Mouse (Mus musculus) hindbrain, embryonic 10.5 days (tissue): Measurements from ENCODE around the gene Ccdc107. TPM values are rescaled to one million over a fixed set of nuclear protein-coding genes. Genes with fewer than 3 reads are reported as not detected.

Experiments
- DNase-seq: peaks from one replicate; pipeline ENCODE4 v3.0.0-alpha.2; 2017; ENCODE audit warnings: low spot score
- H3K27ac ChIP-seq: fragments of 300-500 bp; sonication (generic); 2 replicates; pipeline ENCODE4 v1.5.1; 2016; ENCODE audit warnings: mild to moderate bottlenecking, moderate library complexity
- H3K27me3 ChIP-seq: fragments of 300-500 bp; sonication (generic); 2 replicates; pipeline ENCODE4 v1.6.1; 2016; ENCODE audit warnings: mild to moderate bottlenecking; ENCODE audit not compliant: poor library complexity, insufficient read depth, severe bottlenecking
- H3K36me3 ChIP-seq: fragments of 300-500 bp; sonication (generic); 2 replicates; pipeline ENCODE4 v1.6.1; 2016; ENCODE audit warnings: mild to moderate bottlenecking, moderate library complexity
- H3K4me1 ChIP-seq: fragments of 300-500 bp; sonication (generic); replicated peaks from 2 replicates; pipeline ENCODE4 v1.6.1; 2016; ENCODE audit warnings: mild to moderate bottlenecking
- H3K4me3 ChIP-seq: fragments of 300-500 bp; sonication (generic); 2 replicates; pipeline ENCODE4 v1.5.1; 2016; ENCODE audit warnings: mild to moderate bottlenecking, moderate library complexity
- H3K9me3 ChIP-seq: fragments of 300-500 bp; sonication (generic); 2 replicates; pipeline ENCODE4 v1.6.1; 2016; ENCODE audit warnings: mild to moderate bottlenecking, moderate library complexity
- WGBS: fragments of 180-500 bp; shearing (Covaris S2); methylation state at CpG from one replicate; pipeline ENCODE4 v1.1.7; 2016; 5-methylcytosine and 5-hydroxymethylcytosine counted together
- polyA plus RNA-seq: library from polyadenylated mRNA; unstranded; fragments of >200 nt; fragmentation: Nextera tagmentation; extraction: Ambion mirVana; gene quantifications from 2 replicates; pipeline ENCODE4 v1.2.1, GENCODE M21; 2016

Ccdc107 gene
- polyA plus RNA-seq, 1 experiment from 2014 or later, result 50.9 TPM

- 0 out of 2 replicates have a peak within 1 kb of the TSS, but pooled peaks have one; percentile 53 for H3K4me3 ChIP-seq
- no peaks in the 10 kb centered on the region for H3K9me3 ChIP-seq
- H3K27ac ChIP-seq, result no peak within 1 kb of the TSS
- peaks cover 59% of the 10 kb centered on the region for H3K27me3 ChIP-seq
- WGBS, result 50% methylated on average over 9 of the region's 9 CpGs
- DNase-seq, result no peak
- no peaks in the 10 kb centered on the region for H3K36me3 ChIP-seq
- peaks cover 28% of the 10 kb centered on the region for H3K4me1 ChIP-seq
Measured at GRCm38 (mm10) chr4:43506536-43507185, 14.0 kb downstream of the Ccdc107 start, which contains the start of gene Car9. Car9 (plus strand) TSS chr4:43506966.

DNA sequence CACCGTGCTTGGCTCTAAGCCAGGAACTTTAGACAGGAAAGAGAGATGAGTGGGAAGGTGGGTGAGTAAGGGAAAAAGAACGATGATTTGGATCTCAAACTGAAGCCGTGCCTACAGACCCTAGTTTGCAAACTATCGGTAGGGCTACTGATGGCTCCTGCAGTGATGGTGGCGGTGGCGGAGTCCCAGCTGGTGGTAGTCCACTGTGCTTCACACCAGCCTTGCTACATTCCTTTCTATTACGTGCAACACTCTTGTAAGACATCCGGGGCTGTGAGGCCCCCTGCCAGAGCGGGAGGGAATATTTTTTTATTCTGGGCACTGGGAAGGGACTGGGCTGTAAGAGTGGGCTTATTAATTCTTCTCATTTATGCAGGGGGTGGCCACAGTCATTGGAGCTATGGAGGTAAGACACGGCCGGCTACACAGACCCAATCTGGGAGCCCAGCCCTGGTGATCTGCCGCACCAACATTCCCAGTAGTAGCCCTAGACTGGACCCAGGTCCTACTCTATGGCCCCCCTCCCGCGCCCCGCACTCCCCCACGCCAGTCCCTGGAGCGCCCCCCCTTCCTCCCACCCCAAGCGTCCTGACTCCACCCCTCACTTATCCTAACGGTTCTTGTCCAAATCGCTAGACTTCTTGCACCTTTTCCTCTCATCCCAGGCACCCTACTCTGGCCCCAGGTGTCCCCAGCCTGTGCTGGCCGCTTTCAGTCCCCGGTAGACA lies 15.4 kb downstream of the Ccdc107 start:
- H3K4me1 ChIP-seq, result peaks cover 28% of the 10 kb centered on the region
- H3K36me3 ChIP-seq, result no peaks in the 10 kb centered on the region
- WGBS, result 9% methylated on average over 22 of the region's 22 CpGs
- no peak for DNase-seq
- peak overlapping the region; percentile 76 for H3K27ac ChIP-seq
- no peaks in the 10 kb centered on the region for H3K9me3 ChIP-seq
- H3K4me3 ChIP-seq, result peak overlapping the region; percentile 53
- H3K27me3 ChIP-seq, result peaks cover 55% of the 10 kb centered on the region

DNA sequence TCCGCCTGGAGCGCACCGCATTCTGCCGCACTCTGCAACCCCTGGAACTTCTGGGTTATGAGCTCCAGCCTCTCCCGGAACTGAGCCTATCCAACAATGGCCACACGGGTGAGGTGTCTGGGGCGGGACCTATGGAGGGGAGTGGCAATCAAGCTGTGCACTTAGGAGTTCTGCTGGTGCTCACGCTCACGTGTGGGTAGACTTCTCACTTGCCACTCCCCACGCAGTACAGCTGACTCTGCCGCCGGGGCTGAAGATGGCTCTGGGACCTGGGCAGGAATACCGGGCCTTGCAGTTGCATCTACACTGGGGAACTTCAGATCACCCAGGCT lies 15.9 kb downstream of the Ccdc107 start:
- Histone ChIP-seq H3K36me3 (no peaks in the 10 kb centered on the region), H3K27ac (peak overlapping the region; percentile 76), H3K9me3 (no peaks in the 10 kb centered on the region), H3K4me3 (peak overlapping the region; percentile 53), H3K27me3 (peaks cover 51% of the 10 kb centered on the region), H3K4me1 (peaks cover 28% of the 10 kb centered on the region)
- 11% methylated on average over 13 of the region's 13 CpGs for WGBS
- peak; percentile 57 for DNase-seq

- Histone ChIP-seq H3K4me3 (peak overlapping the region; percentile 53), H3K9me3 (no peaks in the 10 kb centered on the region), H3K36me3 (no peaks in the 10 kb centered on the region), H3K27me3 (peaks cover 51% of the 10 kb centered on the region), H3K4me1 (peaks cover 28% of the 10 kb centered on the region), H3K27ac (peak overlapping the region; percentile 76)
- 29% methylated on average over 9 of the region's 9 CpGs for WGBS
- DNase-seq, result peak; percentile 15
Measured at GRCm38 (mm10) chr4:43509109-43509508, 16.4 kb downstream of the Ccdc107 start.

GRCm38 (mm10) chr4:43511675-43512454 lies 19.2 kb downstream of the Ccdc107 start:
- no peak for DNase-seq
- WGBS, result 79% methylated on average over 19 of the region's 19 CpGs
- no peaks in the 10 kb centered on the region for H3K9me3 ChIP-seq
- H3K4me1 ChIP-seq, result peaks cover 26% of the 10 kb centered on the region
- H3K27me3 ChIP-seq, result peaks cover 45% of the 10 kb centered on the region
- H3K27ac ChIP-seq, result no peak overlapping the region
- no peak overlapping the region for H3K4me3 ChIP-seq
- no peaks in the 10 kb centered on the region for H3K36me3 ChIP-seq

- Histone ChIP-seq H3K27me3 (peaks cover 38% of the 10 kb centered on the region), H3K36me3 (no peaks in the 10 kb centered on the region), H3K27ac (no peak overlapping the region), H3K4me1 (peaks cover 22% of the 10 kb centered on the region), H3K4me3 (no peak overlapping the region), H3K9me3 (no peaks in the 10 kb centered on the region)
- 60% methylated on average over 7 of the region's 7 CpGs for WGBS
- DNase-seq, result no peak
Measured at GRCm38 (mm10) chr4:43512653-43513052, 20.0 kb downstream of the Ccdc107 start.

- DNase-seq, result no peak
- WGBS, result 89% methylated on average over 4 of the region's 4 CpGs
- Histone ChIP-seq H3K4me3 (no peak overlapping the region), H3K27ac (no peak overlapping the region), H3K27me3 (peaks cover 37% of the 10 kb centered on the region), H3K9me3 (no peaks in the 10 kb centered on the region), H3K36me3 (no peaks in the 10 kb centered on the region), H3K4me1 (peaks cover 16% of the 10 kb centered on the region)
Measured at GRCm38 (mm10) chr4:43513300-43513699, 20.6 kb downstream of the Ccdc107 start.

GRCm38 (mm10) chr4:43513791-43514190 lies 21.1 kb downstream of the Ccdc107 start:
- H3K27me3 ChIP-seq, result peaks cover 37% of the 10 kb centered on the region
- WGBS, result 82% methylated on average over 4 of the region's 4 CpGs
- H3K4me3 ChIP-seq, result no peak overlapping the region
- H3K9me3 ChIP-seq, result no peaks in the 10 kb centered on the region
- DNase-seq, result no peak
- H3K27ac ChIP-seq, result no peak overlapping the region
- no peaks in the 10 kb centered on the region for H3K36me3 ChIP-seq
- peaks cover 16% of the 10 kb centered on the region for H3K4me1 ChIP-seq

- no peak for DNase-seq
- Histone ChIP-seq H3K27ac (no peak overlapping the region), H3K36me3 (no peaks in the 10 kb centered on the region), H3K27me3 (peaks cover 38% of the 10 kb centered on the region), H3K9me3 (no peaks in the 10 kb centered on the region), H3K4me3 (no peak overlapping the region), H3K4me1 (peaks cover 28% of the 10 kb centered on the region)
- 74% methylated on average over 11 of the region's 11 CpGs for WGBS
Measured at GRCm38 (mm10) chr4:43515764-43516708, 23.3 kb downstream of the Ccdc107 start.

DNA sequence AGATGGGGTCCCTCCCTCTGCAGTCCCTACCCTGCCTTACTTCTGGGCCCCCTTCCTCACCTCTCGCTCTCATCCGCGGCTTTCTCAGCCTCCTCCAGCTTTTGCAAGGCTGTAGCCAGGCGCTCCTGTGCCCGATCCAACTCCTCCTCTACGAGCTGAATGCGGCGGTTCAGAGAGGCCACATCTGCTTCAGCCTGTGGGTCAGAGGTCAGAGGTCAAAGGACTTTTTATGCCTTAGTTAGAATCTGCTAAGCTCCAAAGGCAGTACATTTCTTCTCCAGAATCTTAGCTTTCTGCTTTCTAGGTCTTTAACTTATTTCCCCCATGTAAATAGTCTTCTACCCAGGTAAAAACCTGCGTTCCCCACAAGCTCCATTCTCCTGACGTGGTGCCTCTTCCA lies 26.9 kb downstream of the Ccdc107 start:
- peak; percentile 32 for DNase-seq
- Histone ChIP-seq H3K4me1 (peaks cover 63% of the 10 kb centered on the region), H3K4me3 (peak overlapping the region; percentile 35), H3K27ac (peak overlapping the region; percentile 40; the same call in 1 of the 2 replicates), H3K9me3 (no peaks in the 10 kb centered on the region), H3K36me3 (no peaks in the 10 kb centered on the region), H3K27me3 (peaks cover 69% of the 10 kb centered on the region)
- 12% methylated on average over 10 of the region's 10 CpGs for WGBS

GRCm38 (mm10) chr4:43519956-43520355 lies 27.3 kb downstream of the Ccdc107 start:
- H3K27me3 ChIP-seq, result peaks cover 73% of the 10 kb centered on the region
- peak overlapping the region; percentile 35 for H3K4me3 ChIP-seq
- no peak overlapping the region for H3K27ac ChIP-seq
- no peaks in the 10 kb centered on the region for H3K9me3 ChIP-seq
- H3K4me1 ChIP-seq, result peaks cover 64% of the 10 kb centered on the region
- DNase-seq, result peak; percentile 89
- H3K36me3 ChIP-seq, result no peaks in the 10 kb centered on the region
- WGBS, result 13% methylated on average over 6 of the region's 6 CpGs

- Histone ChIP-seq H3K4me1 (peaks cover 18% of the 10 kb centered on the region), H3K36me3 (peaks cover 24% of the 10 kb centered on the region), H3K27me3 (peaks cover 40% of the 10 kb centered on the region), H3K9me3 (no peaks in the 10 kb centered on the region), H3K4me3 (no peak overlapping the region), H3K27ac (no peak overlapping the region)
- 69% methylated on average over 5 of the region's 5 CpGs for whole genome bisulfite sequencing
- no peak for DNase-seq
Measured at GRCm38 (mm10) chr4:43527880-43528279, 35.2 kb downstream of the Ccdc107 start.
